Mouse (Mus musculus): ENCODE measurements around the gene Glod4. TPM values are rescaled to one million over a fixed set of nuclear protein-coding genes. Genes with fewer than 3 reads are reported as not detected.

The Glod4 gene
- polyA plus RNA-seq, 1 experiment from 2014 or later, result 126 TPM

- no peak overlapping the region for H3K27ac ChIP-seq (ENCODE audit: low read length)
- H3K9ac ChIP-seq (ENCODE audit: low read length), result no peak overlapping the region
- H3K36me3 ChIP-seq (ENCODE audit: control insufficient read depth, insufficient read depth, low read length), result no peaks in the 10 kb centered on the region
- no peaks in the 10 kb centered on the region for H3K27me3 ChIP-seq (ENCODE audit: control insufficient read depth, insufficient read depth, low read length)
- no peak for ATAC-seq (ENCODE audit: insufficient read depth, low FRiP score)
- H3K9me3 ChIP-seq (replicated peaks; ENCODE audit: control insufficient read depth, low read length), result no peaks in the 10 kb centered on the region
- WGBS, result 59% methylated on average over 5 of the region's 5 CpGs
- H3K4me2 ChIP-seq (ENCODE audit: low read depth, low read length), result no peak overlapping the region
- no peak overlapping the region for H3K4me3 ChIP-seq (replicated peaks; ENCODE audit: low read length)
- peaks cover 3% of the 10 kb centered on the region; the same call in 1 of the 2 replicates for H3K4me1 ChIP-seq (ENCODE audit: control insufficient read depth, insufficient read depth, low read length)
Observed at GRCm38 (mm10) chr11:76170207-76170606, 73.3 kb downstream of the Glod4 start.

- 66% methylated on average over 3 of the region's 3 CpGs for WGBS
- H3K36me3 ChIP-seq (ENCODE audit: control insufficient read depth, insufficient read depth, low read length), result no peaks in the 10 kb centered on the region
Observed at GRCm38 (mm10) chr11:76168976-76169375, 74.5 kb downstream of the Glod4 start.

GRCm38 (mm10) chr11:76167079-76167765 is 76.3 kb downstream of the Glod4 start:
- WGBS, result 18% methylated on average over 5 of the region's 5 CpGs
- Histone ChIP-seq H3K4me3 (replicated peaks; ENCODE audit: low read length) (no peak overlapping the region), H3K4me1 (ENCODE audit: control insufficient read depth, insufficient read depth, low read length) (peaks cover 3% of the 10 kb centered on the region; the same call in 1 of the 2 replicates), H3K36me3 (ENCODE audit: control insufficient read depth, insufficient read depth, low read length) (no peaks in the 10 kb centered on the region), H3K27ac (ENCODE audit: low read length) (no peak overlapping the region), H3K4me2 (ENCODE audit: low read depth, low read length) (no peak overlapping the region), H3K9ac (ENCODE audit: low read length) (no peak overlapping the region), H3K9me3 (replicated peaks; ENCODE audit: control insufficient read depth, low read length) (no peaks in the 10 kb centered on the region), H3K27me3 (ENCODE audit: control insufficient read depth, insufficient read depth, low read length) (no peaks in the 10 kb centered on the region)
- no peak for ATAC-seq (ENCODE audit: insufficient read depth, low FRiP score)

More at GRCm38 (mm10) chr11:76168976-76169375, 74.5 kb downstream of the Glod4 start:
- Histone ChIP-seq H3K9me3 (replicated peaks; ENCODE audit: control insufficient read depth, low read length) (no peaks in the 10 kb centered on the region), H3K4me3 (replicated peaks; ENCODE audit: low read length) (no peak overlapping the region), H3K27ac (ENCODE audit: low read length) (no peak overlapping the region), H3K4me1 (ENCODE audit: control insufficient read depth, insufficient read depth, low read length) (peaks cover 3% of the 10 kb centered on the region; the same call in 1 of the 2 replicates), H3K4me2 (ENCODE audit: low read depth, low read length) (no peak overlapping the region), H3K9ac (ENCODE audit: low read length) (no peak overlapping the region), H3K27me3 (ENCODE audit: control insufficient read depth, insufficient read depth, low read length) (no peaks in the 10 kb centered on the region)
- ATAC-seq (ENCODE audit: insufficient read depth, low FRiP score), result no peak

DNA sequence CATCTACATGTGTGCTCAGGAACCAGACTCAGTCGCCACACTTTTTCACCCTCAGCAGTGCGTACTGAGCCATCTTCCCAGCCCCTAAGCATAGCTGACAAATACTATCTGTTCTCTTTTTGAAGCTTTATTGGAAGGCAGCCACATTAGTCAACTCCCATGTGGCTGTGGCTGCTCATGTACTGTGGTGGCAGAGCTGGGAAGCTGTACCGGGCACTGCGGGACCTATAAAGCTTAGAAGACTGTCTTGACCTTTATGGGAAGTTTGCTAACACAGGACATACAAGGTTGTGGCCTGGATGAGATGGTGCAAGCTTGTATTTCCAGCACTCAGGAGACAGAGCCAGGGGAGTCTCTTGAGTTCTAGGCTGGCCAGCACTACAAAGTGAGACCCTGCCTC is 76.9 kb downstream of the Glod4 start:
- Histone ChIP-seq H3K4me3 (replicated peaks; ENCODE audit: low read length) (no peak overlapping the region), H3K9ac (ENCODE audit: low read length) (no peak overlapping the region), H3K27ac (ENCODE audit: low read length) (no peak overlapping the region), H3K4me2 (ENCODE audit: low read depth, low read length) (no peak overlapping the region), H3K9me3 (replicated peaks; ENCODE audit: control insufficient read depth, low read length) (no peaks in the 10 kb centered on the region), H3K36me3 (ENCODE audit: control insufficient read depth, insufficient read depth, low read length) (no peaks in the 10 kb centered on the region), H3K27me3 (ENCODE audit: control insufficient read depth, insufficient read depth, low read length) (no peaks in the 10 kb centered on the region), H3K4me1 (ENCODE audit: control insufficient read depth, insufficient read depth, low read length) (peaks cover 3% of the 10 kb centered on the region; the same call in 1 of the 2 replicates)
- no peak for ATAC-seq (ENCODE audit: insufficient read depth, low FRiP score)
- WGBS, result 92% methylated on average over 4 of the region's 4 CpGs

- H3K27ac ChIP-seq (ENCODE audit: low read length), result no peak overlapping the region
Observed at GRCm38 (mm10) chr11:76160251-76160650, 83.3 kb downstream of the Glod4 start.

DNA sequence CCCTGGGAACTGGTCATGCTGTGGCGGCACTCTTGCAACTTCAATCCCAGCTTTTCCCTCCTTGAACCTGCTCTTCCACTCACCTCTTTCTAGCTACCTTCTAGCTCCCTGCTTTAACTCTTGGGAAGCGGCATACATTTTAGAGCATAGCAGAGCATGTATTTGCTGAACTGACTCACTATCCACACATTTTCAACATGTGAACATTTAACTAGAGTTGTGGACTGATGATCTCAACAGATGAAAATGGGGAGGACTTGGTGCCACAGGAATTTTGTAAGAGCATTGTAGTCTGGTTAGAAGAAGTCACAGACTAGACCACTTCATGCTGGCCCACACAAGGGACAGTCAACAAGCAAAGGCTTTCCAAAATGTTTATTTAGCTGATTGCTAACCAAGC is 85.2 kb downstream of the Glod4 start:
- WGBS, result 85% methylated on average over 2 of the region's 2 CpGs
- Histone ChIP-seq H3K9ac (ENCODE audit: low read length) (no peak overlapping the region), H3K9me3 (replicated peaks; ENCODE audit: control insufficient read depth, low read length) (no peaks in the 10 kb centered on the region), H3K27me3 (ENCODE audit: control insufficient read depth, insufficient read depth, low read length) (no peaks in the 10 kb centered on the region), H3K4me2 (ENCODE audit: low read depth, low read length) (no peak overlapping the region), H3K36me3 (ENCODE audit: control insufficient read depth, insufficient read depth, low read length) (no peaks in the 10 kb centered on the region), H3K4me1 (ENCODE audit: control insufficient read depth, insufficient read depth, low read length) (no peaks in the 10 kb centered on the region), H3K27ac (ENCODE audit: low read length) (no peak overlapping the region), H3K4me3 (replicated peaks; ENCODE audit: low read length) (no peak overlapping the region)
- no peak for ATAC-seq (ENCODE audit: insufficient read depth, low FRiP score)

More at GRCm38 (mm10) chr11:76160251-76160650, 83.3 kb downstream of the Glod4 start:
- no peaks in the 10 kb centered on the region for H3K9me3 ChIP-seq (replicated peaks; ENCODE audit: control insufficient read depth, low read length)
- no peaks in the 10 kb centered on the region for H3K4me1 ChIP-seq (ENCODE audit: control insufficient read depth, insufficient read depth, low read length)
- ATAC-seq (ENCODE audit: insufficient read depth, low FRiP score), result no peak
- no peak overlapping the region for H3K4me2 ChIP-seq (ENCODE audit: low read depth, low read length)
- H3K27me3 ChIP-seq (ENCODE audit: control insufficient read depth, insufficient read depth, low read length), result no peaks in the 10 kb centered on the region
- no peaks in the 10 kb centered on the region for H3K36me3 ChIP-seq (ENCODE audit: control insufficient read depth, insufficient read depth, low read length)
- no peak overlapping the region for H3K4me3 ChIP-seq (replicated peaks; ENCODE audit: low read length)
- 33% methylated on average over 6 of the region's 6 CpGs for WGBS
- no peak overlapping the region for H3K9ac ChIP-seq (ENCODE audit: low read length)

DNA sequence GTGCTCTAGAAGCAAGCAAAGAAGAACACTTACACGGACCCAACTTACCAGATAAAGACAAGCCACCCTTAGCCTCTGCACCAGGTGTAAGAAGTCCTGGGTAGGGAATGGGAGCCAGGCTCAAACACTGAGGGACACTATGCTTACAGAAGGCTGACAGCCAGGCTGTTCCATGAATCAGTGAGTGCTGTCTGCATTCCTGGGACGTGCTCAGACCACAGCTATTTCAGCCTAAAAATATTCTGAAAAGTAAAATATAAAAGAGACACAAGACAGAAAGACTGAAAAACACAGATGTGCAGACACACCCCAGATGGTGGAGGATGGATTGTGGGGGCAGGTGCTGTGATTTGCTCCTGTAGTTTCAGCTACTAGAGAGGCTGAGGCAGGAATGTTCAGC is 88.7 kb downstream of the Glod4 start:
- no peaks in the 10 kb centered on the region for H3K9me3 ChIP-seq (replicated peaks; ENCODE audit: control insufficient read depth, low read length)
- ATAC-seq (ENCODE audit: insufficient read depth, low FRiP score), result no peak
- 71% methylated on average over 2 of the region's 2 CpGs for WGBS
- H3K27ac ChIP-seq (ENCODE audit: low read length), result no peak overlapping the region
- H3K36me3 ChIP-seq (ENCODE audit: control insufficient read depth, insufficient read depth, low read length), result no peaks in the 10 kb centered on the region
- no peak overlapping the region for H3K4me2 ChIP-seq (ENCODE audit: low read depth, low read length)
- no peak overlapping the region for H3K9ac ChIP-seq (ENCODE audit: low read length)
- H3K27me3 ChIP-seq (ENCODE audit: control insufficient read depth, insufficient read depth, low read length), result no peaks in the 10 kb centered on the region
- H3K4me1 ChIP-seq (ENCODE audit: control insufficient read depth, insufficient read depth, low read length), result peaks cover 2% of the 10 kb centered on the region; the same call in 1 of the 2 replicates
- no peak overlapping the region for H3K4me3 ChIP-seq (replicated peaks; ENCODE audit: low read length)

GRCm38 (mm10) chr11:76154200-76154599 is 89.3 kb downstream of the Glod4 start:
- Histone ChIP-seq H3K27ac (ENCODE audit: low read length) (no peak overlapping the region), H3K4me2 (ENCODE audit: low read depth, low read length) (no peak overlapping the region), H3K9ac (ENCODE audit: low read length) (no peak overlapping the region), H3K9me3 (replicated peaks; ENCODE audit: control insufficient read depth, low read length) (no peaks in the 10 kb centered on the region), H3K4me3 (replicated peaks; ENCODE audit: low read length) (no peak overlapping the region), H3K4me1 (ENCODE audit: control insufficient read depth, insufficient read depth, low read length) (peaks cover 5% of the 10 kb centered on the region), H3K36me3 (ENCODE audit: control insufficient read depth, insufficient read depth, low read length) (no peaks in the 10 kb centered on the region), H3K27me3 (ENCODE audit: control insufficient read depth, insufficient read depth, low read length) (no peaks in the 10 kb centered on the region)
- ATAC-seq (ENCODE audit: insufficient read depth, low FRiP score), result no peak
- 88% methylated on average over 2 of the region's 2 CpGs for WGBS

DNA sequence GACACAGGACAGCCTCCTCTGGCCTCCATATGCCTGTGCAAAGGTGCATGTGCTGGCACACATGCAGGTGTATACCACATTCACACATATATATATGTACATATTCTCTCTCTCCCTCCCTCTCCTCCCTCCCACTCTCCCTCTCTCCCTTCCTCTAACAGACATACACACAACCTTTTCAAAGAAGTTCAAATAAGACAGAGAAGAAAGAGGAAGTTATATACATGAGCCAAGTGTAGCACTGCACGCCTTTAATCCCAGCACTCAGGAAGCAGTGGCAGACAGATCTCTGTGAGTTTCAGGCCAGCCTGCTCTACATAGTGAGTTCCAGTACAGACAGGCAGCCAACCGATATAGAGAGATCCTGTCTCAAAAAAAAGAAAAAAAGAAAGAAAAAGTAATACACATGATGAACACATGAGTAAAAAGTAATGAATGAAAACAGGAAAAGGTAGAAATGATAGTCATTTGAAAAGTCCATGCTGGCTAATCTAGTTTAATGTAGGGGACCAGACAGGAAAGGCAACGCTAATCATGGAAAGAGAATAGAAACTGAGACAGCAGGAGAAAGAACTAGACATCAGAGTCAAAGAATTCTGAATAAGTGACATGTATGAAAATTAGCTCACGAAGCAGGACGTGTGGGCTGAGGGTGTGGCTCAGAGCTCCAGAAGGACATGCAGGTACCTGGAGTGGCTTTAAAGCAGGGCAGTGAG is 90.1 kb downstream of the Glod4 start:
- no peak overlapping the region for H3K27ac ChIP-seq (ENCODE audit: low read length)
- 75% methylated on average over 5 of the region's 5 CpGs for WGBS

More for the DNA sequence above, 90.1 kb downstream of the Glod4 start:
- Histone ChIP-seq H3K36me3 (ENCODE audit: control insufficient read depth, insufficient read depth, low read length) (no peaks in the 10 kb centered on the region), H3K4me3 (replicated peaks; ENCODE audit: low read length) (no peak overlapping the region), H3K9ac (ENCODE audit: low read length) (no peak overlapping the region), H3K9me3 (replicated peaks; ENCODE audit: control insufficient read depth, low read length) (no peaks in the 10 kb centered on the region), H3K27me3 (ENCODE audit: control insufficient read depth, insufficient read depth, low read length) (no peaks in the 10 kb centered on the region), H3K4me1 (ENCODE audit: control insufficient read depth, insufficient read depth, low read length) (peaks cover 5% of the 10 kb centered on the region), H3K4me2 (ENCODE audit: low read depth, low read length) (no peak overlapping the region)
- no peak for ATAC-seq (ENCODE audit: insufficient read depth, low FRiP score)
